Mouse (Mus musculus): ENCODE results near the gene 4930595M18Rik. TPM values are rescaled to one million over a fixed set of nuclear protein-coding genes. Genes with fewer than 3 reads are reported as not detected.

Gene 4930595M18Rik
- polyA plus RNA-seq (2016; fragmentation: Nextera tagmentation; extraction: Ambion mirVana), result not detected in 2 replicates

GRCm38 (mm10) chrX:81458021-81458420 lies at the start of gene 4930595M18Rik:
TSS of gene 4930595M18Rik (minus strand) at chrX:81458121.
- no peaks in the 10 kb centered on the region for H3K36me3 ChIP-seq (replicated peaks)
- H3K9me3 ChIP-seq, result no peaks in the 10 kb centered on the region
- no peaks in the 10 kb centered on the region for H3K4me1 ChIP-seq
- ATAC-seq (ENCODE audit: low FRiP score), result no peak
- H3K4me2 ChIP-seq, result no peak within 1 kb of the TSS
- 90% methylated on average over 6 of the region's 6 CpGs for WGBS
- H3K27ac ChIP-seq, result no peak within 1 kb of the TSS
- H3K27me3 ChIP-seq, result no peaks in the 10 kb centered on the region
- H3K4me3 ChIP-seq (replicated peaks), result no peak within 1 kb of the TSS
- H3K9ac ChIP-seq, result no peak within 1 kb of the TSS

GRCm38 (mm10) chrX:81472500-81472899 lies 14.6 kb upstream of the 4930595M18Rik start:
- Histone ChIP-seq H3K27me3 (no peaks in the 10 kb centered on the region), H3K4me1 (no peaks in the 10 kb centered on the region), H3K4me3 (replicated peaks) (no peak overlapping the region), H3K36me3 (replicated peaks) (no peaks in the 10 kb centered on the region), H3K4me2 (no peak overlapping the region), H3K27ac (no peak overlapping the region), H3K9me3 (no peaks in the 10 kb centered on the region), H3K9ac (no peak overlapping the region)
- no peak for ATAC-seq (ENCODE audit: low FRiP score)

Measured in forebrain, embryonic 12.5 days (tissue).